Mouse (Mus musculus) midbrain, embryonic 11.5 days (tissue): ENCODE data around the gene Krtap19-2. TPM values are rescaled to one million over a fixed set of nuclear protein-coding genes. Genes with fewer than 3 reads are reported as not detected.

Experiments
- ATAC-seq: fragments of 200-750 bp; cut with Nextera tagmentation; 2 replicates; pipeline ENCODE4 v1.8.0; 2017; ENCODE audit warnings: moderate TSS enrichment, moderate library complexity; ENCODE audit not compliant: low FRiP score
- DNase-seq: peaks from one replicate; pipeline ENCODE4 v3.0.0; 2015; ENCODE audit warnings: low spot score; ENCODE audit errors: missing footprints
- H3K27ac ChIP-seq: fragments of 300-500 bp; sonication (generic); 2 replicates; pipeline ENCODE4 v1.5.1; 2014; ENCODE audit warnings: low read depth, low read length
- H3K27me3 ChIP-seq: fragments of 300-500 bp; sonication (generic); 2 replicates; pipeline ENCODE4 v1.6.1; 2014; ENCODE audit warnings: mild to moderate bottlenecking, low read length, moderate library complexity, mixed read lengths; ENCODE audit not compliant: control insufficient read depth, insufficient read depth
- H3K36me3 ChIP-seq: fragments of 300-500 bp; sonication (generic); 2 replicates; pipeline ENCODE4 v1.6.1; 2014; ENCODE audit warnings: mild to moderate bottlenecking, low read length, moderate library complexity, mixed read lengths; ENCODE audit not compliant: control insufficient read depth, insufficient read depth
- H3K4me1 ChIP-seq: fragments of 300-500 bp; sonication (generic); 2 replicates; pipeline ENCODE4 v1.6.1; 2014; ENCODE audit warnings: low read length; ENCODE audit not compliant: control insufficient read depth, insufficient read depth
- H3K4me2 ChIP-seq: fragments of 300-500 bp; sonication (generic); 2 replicates; pipeline ENCODE4 v1.6.1; 2014; ENCODE audit warnings: mild to moderate bottlenecking, moderate library complexity
- H3K4me3 ChIP-seq: fragments of 300-500 bp; sonication (generic); 2 replicates; pipeline ENCODE4 v1.5.1; 2014; ENCODE audit warnings: low read depth, low read length
- H3K9ac ChIP-seq: fragments of 300-500 bp; sonication (generic); 2 replicates; pipeline ENCODE4 v1.6.1; 2014; ENCODE audit warnings: low read length
- H3K9me3 ChIP-seq: fragments of 300-500 bp; sonication (generic); 2 replicates; pipeline ENCODE4 v1.6.1; 2016; ENCODE audit warnings: low read length; ENCODE audit not compliant: control insufficient read depth
- WGBS: fragments of 180-500 bp; shearing (Covaris S2); extraction: QIAGEN DNeasy Blood & Tissue Kit; methylation state at CpG from one replicate; pipeline ENCODE4 v1.1.7; 2014; 5-methylcytosine and 5-hydroxymethylcytosine counted together
- polyA plus RNA-seq: library from polyadenylated mRNA; unstranded; fragments of >200 nt; fragmentation: Nextera tagmentation; extraction: Ambion mirVana; gene quantifications from 2 replicates; pipeline ENCODE4 v1.2.1, GENCODE M21; 2014

Gene Krtap19-2
- polyA plus RNA-seq, 1 experiment from 2014 or later = not detected

DNA sequence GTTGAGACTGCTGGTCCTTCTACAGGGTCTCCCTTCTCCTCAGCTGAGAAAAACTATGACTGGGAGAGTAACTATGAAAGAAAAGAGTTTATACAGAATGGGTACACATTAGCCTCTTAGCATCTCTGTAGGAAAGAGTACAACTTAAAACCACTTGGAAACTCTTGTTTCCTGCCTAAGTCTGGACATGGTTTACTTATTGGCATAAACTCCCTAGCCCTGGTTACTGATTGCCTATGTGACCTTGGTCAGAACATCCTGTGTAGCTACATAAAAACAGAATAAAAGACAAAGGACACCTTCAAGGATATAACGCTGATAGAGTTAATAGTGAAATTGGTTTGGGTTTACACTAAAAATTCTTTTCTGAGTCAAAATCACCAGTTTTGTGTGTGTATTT lies 26.7 kb downstream of the Krtap19-2 start:
- no peak for ATAC-seq
- H3K4me3 ChIP-seq = no peak overlapping the region
- H3K27me3 ChIP-seq = no peaks in the 10 kb centered on the region
- no peaks in the 10 kb centered on the region for H3K36me3 ChIP-seq
- H3K9ac ChIP-seq = no peak overlapping the region
- DNase-seq = no peak
- no peak overlapping the region for H3K4me2 ChIP-seq
- no peak overlapping the region for H3K27ac ChIP-seq
- no peaks in the 10 kb centered on the region for H3K9me3 ChIP-seq
- WGBS = 87% methylated on average over 1 of the region's 1 CpGs
- no peaks in the 10 kb centered on the region for H3K4me1 ChIP-seq

DNA sequence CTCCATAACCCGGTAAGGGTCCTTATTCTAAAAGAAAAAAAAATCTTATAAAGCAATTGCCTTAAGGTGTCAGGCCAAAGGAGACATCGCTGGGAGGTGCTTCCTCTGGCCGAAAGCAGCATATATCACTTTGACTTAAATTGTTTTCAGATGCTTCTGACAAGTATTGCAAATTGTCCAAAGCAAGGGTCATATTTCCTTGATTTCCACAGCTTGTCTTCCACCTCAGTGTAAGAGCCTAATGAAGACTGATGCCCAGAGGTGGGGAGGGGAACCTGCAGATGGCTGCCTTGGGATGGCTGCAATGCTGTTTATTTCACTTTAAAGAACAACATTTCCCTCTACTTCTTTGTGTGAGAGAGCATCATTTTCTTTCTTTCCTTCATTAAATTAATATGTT lies 47.1 kb downstream of the Krtap19-2 start:
- H3K9me3 ChIP-seq = no peaks in the 10 kb centered on the region
- WGBS = 87% methylated on average over 3 of the region's 3 CpGs
- DNase-seq (no peak), ATAC-seq (no peak)
- no peak overlapping the region for H3K27ac ChIP-seq
- H3K4me1 ChIP-seq = no peaks in the 10 kb centered on the region
- no peak overlapping the region for H3K4me3 ChIP-seq
- H3K36me3 ChIP-seq = no peaks in the 10 kb centered on the region
- H3K27me3 ChIP-seq = no peaks in the 10 kb centered on the region
- no peak overlapping the region for H3K9ac ChIP-seq
- H3K4me2 ChIP-seq = no peak overlapping the region

DNA sequence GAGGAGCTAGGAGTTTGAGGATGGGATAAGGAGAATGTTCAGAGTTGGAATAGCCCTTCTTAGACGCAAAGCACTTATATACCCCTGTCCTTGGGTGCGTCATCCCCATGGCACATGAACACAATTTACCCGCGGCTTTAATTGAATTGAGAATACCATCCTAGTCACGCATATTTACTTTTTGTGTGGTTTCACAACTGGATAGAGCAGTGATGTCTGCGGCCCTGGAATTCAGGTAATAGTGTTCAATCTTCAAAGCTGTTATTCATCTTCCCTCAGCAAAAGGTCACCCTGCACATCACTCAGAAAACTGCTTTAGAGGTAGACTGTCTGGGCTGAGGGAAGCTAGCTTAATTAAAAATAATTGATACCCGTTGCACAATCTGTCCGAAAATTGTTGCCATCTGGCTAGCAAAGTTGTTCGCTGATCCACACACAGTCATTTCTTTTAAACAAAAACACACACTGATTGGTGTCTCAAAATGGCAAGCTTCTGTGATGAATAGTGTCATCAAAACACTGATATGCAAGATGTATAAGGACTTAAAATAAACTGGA lies 47.9 kb downstream of the Krtap19-2 start, which contains the start of gene Krtap14:
TSS of gene Krtap14 (minus strand) at position 51 of the 558 bp plus-strand sequence.
- Histone ChIP-seq H3K9me3 (no peaks in the 10 kb centered on the region), H3K36me3 (no peaks in the 10 kb centered on the region), H3K27ac (no peak within 1 kb of the TSS), H3K4me1 (no peaks in the 10 kb centered on the region), H3K4me2 (no peak within 1 kb of the TSS), H3K4me3 (no peak within 1 kb of the TSS), H3K27me3 (no peaks in the 10 kb centered on the region), H3K9ac (no peak within 1 kb of the TSS)
- 92% methylated on average over 9 of the region's 9 CpGs for WGBS
- DNase-seq (no peak), ATAC-seq (no peak)

DNA sequence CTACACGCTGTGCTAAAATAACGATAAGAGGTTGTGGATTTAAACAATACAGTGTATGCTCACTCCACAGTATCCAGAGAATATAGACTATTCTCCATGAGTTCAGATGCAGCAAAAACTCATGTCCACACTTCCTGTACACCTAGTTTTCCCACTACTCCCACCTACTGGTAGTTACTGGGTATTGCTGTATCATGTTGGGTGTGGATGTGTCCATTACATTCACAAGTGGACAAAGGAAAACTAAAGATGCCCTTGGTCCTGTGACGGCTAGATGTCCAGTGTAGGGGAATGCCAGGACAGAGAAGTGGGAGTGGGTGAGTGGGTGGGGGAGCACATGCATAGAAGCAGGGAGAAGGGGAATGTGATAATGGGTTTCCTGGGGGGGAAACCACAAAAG lies 50.3 kb downstream of the Krtap19-2 start:
- DNase-seq (no peak), ATAC-seq (0 out of 2 replicates have a peak, but pooled peaks have one; percentile 38)
- Histone ChIP-seq H3K27me3 (no peaks in the 10 kb centered on the region), H3K9me3 (no peaks in the 10 kb centered on the region), H3K9ac (no peak overlapping the region), H3K4me3 (no peak overlapping the region), H3K4me2 (no peak overlapping the region), H3K36me3 (no peaks in the 10 kb centered on the region), H3K27ac (no peak overlapping the region), H3K4me1 (no peaks in the 10 kb centered on the region)
- WGBS = 82% methylated on average over 3 of the region's 3 CpGs

Other genes starting within 250 kb of the Krtap19-2 start
- not detected in 2 replicates for gene 2310079G19Rik, start 246.6 kb downstream of the Krtap19-2 start, polyA plus RNA-seq
- not detected in 2 replicates for gene Krtap26-1, start 226.5 kb downstream of the Krtap19-2 start, polyA plus RNA-seq
- not detected in 2 replicates for gene Krtap27-1, start 202.6 kb downstream of the Krtap19-2 start, polyA plus RNA-seq
- not detected in 2 replicates for gene 2310061N02Rik, start 166.3 kb downstream of the Krtap19-2 start, polyA plus RNA-seq
- not detected in 2 replicates for gene Krtap13-1, start 145.4 kb downstream of the Krtap19-2 start, polyA plus RNA-seq
- not detected in 2 replicates for gene Krtap13, start 122.6 kb downstream of the Krtap19-2 start, polyA plus RNA-seq
- gene 2310034C09Rik, start 115.4 kb downstream of the Krtap19-2 start, polyA plus RNA-seq = not detected in 2 replicates
- gene 2310057N15Rik, start 100.1 kb downstream of the Krtap19-2 start, polyA plus RNA-seq = not detected in 2 replicates
- gene Gm5965, start 96.4 kb downstream of the Krtap19-2 start, polyA plus RNA-seq = not detected in 2 replicates
- gene Gm20741, start 62.0 kb downstream of the Krtap19-2 start, polyA plus RNA-seq = not detected in 2 replicates
- not detected in 2 replicates for gene Krtap15, start 54.1 kb downstream of the Krtap19-2 start, polyA plus RNA-seq
- gene Krtap14, start 48.1 kb downstream of the Krtap19-2 start, polyA plus RNA-seq = not detected in 2 replicates
- not detected in 2 replicates for gene Krtap19-1, start 4.9 kb downstream of the Krtap19-2 start, polyA plus RNA-seq
- gene Krtap19-3, start 3.8 kb upstream of the Krtap19-2 start, polyA plus RNA-seq = not detected in 2 replicates
- not detected in 2 replicates for gene Krtap19-4, start 10.8 kb upstream of the Krtap19-2 start, polyA plus RNA-seq
- gene Krtap19-5, start 22.2 kb upstream of the Krtap19-2 start, polyA plus RNA-seq = not detected in 2 replicates
- gene Krtap19-9b, start 58.0 kb upstream of the Krtap19-2 start, polyA plus RNA-seq = not detected in 2 replicates
- gene Krtap16-3, start 88.6 kb upstream of the Krtap19-2 start, polyA plus RNA-seq = not detected in 2 replicates
- gene Krtap22-2, start 136.5 kb upstream of the Krtap19-2 start, polyA plus RNA-seq = not detected in 2 replicates
- gene Gm10229, start 141.0 kb upstream of the Krtap19-2 start, polyA plus RNA-seq = not detected in 2 replicates
- gene Krtap6-1, start 157.4 kb upstream of the Krtap19-2 start, polyA plus RNA-seq = not detected in 2 replicates
- gene Gm10228, start 167.2 kb upstream of the Krtap19-2 start, polyA plus RNA-seq = not detected in 2 replicates
- not detected in 2 replicates for gene Krtap6-5, start 173.6 kb upstream of the Krtap19-2 start, polyA plus RNA-seq
- gene 1110025L11Rik, start 189.7 kb upstream of the Krtap19-2 start, polyA plus RNA-seq = not detected in 2 replicates
- gene Krtap6-3, start 209.7 kb upstream of the Krtap19-2 start, polyA plus RNA-seq = not detected in 2 replicates